Mouse (Mus musculus): ENCODE measurements around the gene Txlnb.
A peak's percentile ranks its signal among the peaks of the same experiment; 100 is the strongest.
"Not testable (repeated sequence)": the region's sequence is repeated elsewhere in the genome, so short reads cannot be mapped to it uniquely, and the experiment has no call there.

The Txlnb gene

DNA sequence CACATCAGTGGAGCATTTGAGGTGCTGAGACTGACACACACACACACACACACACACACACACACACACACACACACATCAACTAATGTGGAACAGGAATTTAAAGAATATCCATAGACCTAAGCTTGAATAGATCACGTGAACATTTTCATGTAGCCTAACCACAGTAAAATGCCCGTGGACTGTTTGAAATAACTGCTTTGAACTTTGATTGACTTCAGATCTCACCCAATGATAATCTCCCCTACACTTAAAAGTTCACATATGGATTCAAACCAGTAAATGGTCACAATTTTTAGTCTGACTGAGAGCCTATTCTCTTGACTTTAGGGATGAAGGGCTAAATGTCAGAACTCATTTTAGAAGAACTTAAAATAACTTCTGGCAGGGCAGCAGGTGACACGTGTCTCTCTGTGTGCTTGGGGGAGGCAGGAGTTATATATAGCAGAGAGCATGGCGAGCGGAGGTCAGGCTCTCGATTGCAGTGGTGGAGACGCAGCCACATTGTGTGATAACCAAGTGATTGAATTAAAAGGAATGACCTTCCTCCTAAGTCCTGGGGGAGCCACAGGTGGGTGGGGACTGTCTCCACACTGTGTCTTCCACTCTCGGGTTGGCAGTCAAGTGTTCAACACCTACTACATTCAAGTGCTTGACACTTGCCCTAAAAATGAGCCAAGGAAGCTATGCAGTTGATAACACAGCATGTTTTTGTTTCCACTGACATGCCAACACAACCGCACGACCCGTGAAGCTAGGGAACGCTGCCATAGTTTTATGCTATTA is 1.0 kb downstream of the Txlnb start:
- H3K36me3 ChIP-seq (ENCODE audit: insufficient read depth, low read length) = no peaks in the 10 kb centered on the region
- no peak overlapping the region for H3K4me3 ChIP-seq (replicated peaks; ENCODE audit: low read length)
- no peak for TF ChIP-seq CTCF (conservative IDR thresholded peaks at IDR 0.05; ENCODE audit: low read length)
- TF ChIP-seq POU5F1 (IDR thresholded peaks at IDR 0.05; ENCODE audit: borderline replicate concordance, low read length) = no peak
- no peak for TF ChIP-seq NANOG (IDR thresholded peaks at IDR 0.05; ENCODE audit: borderline replicate concordance, low read length)
- H3K4me1 ChIP-seq (replicated peaks; ENCODE audit: low read depth, low read length) = peaks cover 38% of the 10 kb centered on the region
- no peaks in the 10 kb centered on the region for H3K9me3 ChIP-seq (ENCODE audit: low read length)
- H3K27me3 ChIP-seq (ENCODE audit: insufficient read depth, low read length) = no peaks in the 10 kb centered on the region

DNA sequence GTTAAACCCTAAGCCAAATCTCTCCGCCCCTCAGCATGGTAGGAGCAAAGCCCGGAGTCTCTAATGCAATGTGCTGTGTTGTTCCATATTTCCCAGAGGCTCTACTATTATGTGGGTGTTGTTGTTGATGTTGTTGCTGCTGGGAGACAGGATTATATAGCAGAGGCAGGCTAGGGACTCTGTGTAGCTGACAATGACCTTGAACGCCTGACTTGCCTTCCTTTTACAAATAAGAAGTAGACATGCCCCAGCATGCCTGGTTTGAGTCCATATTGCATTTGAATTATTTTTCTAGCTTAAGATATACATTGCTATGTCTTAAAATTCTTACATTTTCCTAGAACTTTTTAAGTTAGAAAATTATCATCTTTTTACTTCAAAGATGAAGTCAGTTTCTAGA is 1.7 kb downstream of the Txlnb start:
- H3K4me1 ChIP-seq (replicated peaks; ENCODE audit: low read depth, low read length) = peaks cover 38% of the 10 kb centered on the region
- no peaks in the 10 kb centered on the region for H3K9me3 ChIP-seq (ENCODE audit: low read length)
- H3K27me3 ChIP-seq (ENCODE audit: insufficient read depth, low read length) = no peaks in the 10 kb centered on the region
- H3K4me3 ChIP-seq (replicated peaks; ENCODE audit: low read length) = no peak overlapping the region
- TF ChIP-seq NANOG (IDR thresholded peaks at IDR 0.05; ENCODE audit: borderline replicate concordance, low read length) = no peak
- no peak for TF ChIP-seq CTCF (conservative IDR thresholded peaks at IDR 0.05; ENCODE audit: low read length)
- no peak for TF ChIP-seq POU5F1 (IDR thresholded peaks at IDR 0.05; ENCODE audit: borderline replicate concordance, low read length)
- H3K36me3 ChIP-seq (ENCODE audit: insufficient read depth, low read length) = no peaks in the 10 kb centered on the region

DNA sequence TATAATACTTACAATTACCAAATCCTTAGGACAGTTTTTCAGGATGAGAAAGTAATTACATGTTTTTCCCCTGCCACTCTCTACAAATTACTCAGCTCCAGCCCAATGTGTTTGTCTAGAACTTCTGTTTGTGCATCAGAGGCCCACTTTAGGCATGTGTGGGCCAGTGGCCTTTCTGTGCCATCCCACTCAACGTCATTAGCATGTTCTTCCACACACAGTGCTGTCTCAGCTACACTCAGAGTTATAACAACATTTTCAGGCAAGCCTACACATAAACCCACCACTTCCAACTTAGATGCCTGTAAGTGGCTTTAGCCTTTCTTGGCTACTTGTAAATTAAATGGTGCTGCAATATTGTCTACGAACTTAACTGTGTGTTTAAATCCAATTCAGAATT is 5.8 kb downstream of the Txlnb start:
- no peaks in the 10 kb centered on the region for H3K27me3 ChIP-seq (ENCODE audit: insufficient read depth, low read length)
- H3K4me1 ChIP-seq (replicated peaks; ENCODE audit: low read depth, low read length) = peaks cover 17% of the 10 kb centered on the region
- TF ChIP-seq POU5F1 (IDR thresholded peaks at IDR 0.05; ENCODE audit: borderline replicate concordance, low read length) (no peak), CTCF (conservative IDR thresholded peaks at IDR 0.05; ENCODE audit: low read length) (no peak), NANOG (IDR thresholded peaks at IDR 0.05; ENCODE audit: borderline replicate concordance, low read length) (no peak)
- no peaks in the 10 kb centered on the region for H3K36me3 ChIP-seq (ENCODE audit: insufficient read depth, low read length)
- no peaks in the 10 kb centered on the region for H3K9me3 ChIP-seq (ENCODE audit: low read length)
- H3K4me3 ChIP-seq (replicated peaks; ENCODE audit: low read length) = no peak overlapping the region

DNA sequence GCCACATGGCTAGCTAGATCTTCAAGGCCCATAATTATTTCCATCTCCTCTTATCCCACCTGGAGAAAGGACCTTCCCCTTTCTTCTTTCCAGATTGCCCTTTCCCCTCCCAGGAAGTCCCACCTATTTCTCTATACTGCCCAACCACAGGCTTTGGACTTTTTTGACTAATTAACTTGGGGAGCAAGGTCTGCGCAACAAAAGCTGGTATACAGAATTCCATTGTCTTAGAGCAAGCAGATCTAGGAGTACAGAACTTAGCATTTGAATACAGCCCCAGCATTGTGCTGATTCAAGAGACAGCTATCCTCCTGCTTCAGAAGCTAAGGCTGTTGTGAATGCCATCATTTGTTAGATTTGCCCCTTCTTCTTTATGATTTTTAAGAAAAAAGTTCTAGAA is 12.5 kb downstream of the Txlnb start:
- H3K4me3 ChIP-seq (replicated peaks; ENCODE audit: low read length) = no peak overlapping the region
- no peaks in the 10 kb centered on the region for H3K9me3 ChIP-seq (ENCODE audit: low read length)
- no peaks in the 10 kb centered on the region for H3K27me3 ChIP-seq (ENCODE audit: insufficient read depth, low read length)
- peaks cover 30% of the 10 kb centered on the region for H3K4me1 ChIP-seq (replicated peaks; ENCODE audit: low read depth, low read length)
- TF ChIP-seq NANOG (IDR thresholded peaks at IDR 0.05; ENCODE audit: borderline replicate concordance, low read length) = no peak
- TF ChIP-seq CTCF (conservative IDR thresholded peaks at IDR 0.05; ENCODE audit: low read length) = no peak
- TF ChIP-seq POU5F1 (IDR thresholded peaks at IDR 0.05; ENCODE audit: borderline replicate concordance, low read length) = no peak
- no peaks in the 10 kb centered on the region for H3K36me3 ChIP-seq (ENCODE audit: insufficient read depth, low read length)

DNA sequence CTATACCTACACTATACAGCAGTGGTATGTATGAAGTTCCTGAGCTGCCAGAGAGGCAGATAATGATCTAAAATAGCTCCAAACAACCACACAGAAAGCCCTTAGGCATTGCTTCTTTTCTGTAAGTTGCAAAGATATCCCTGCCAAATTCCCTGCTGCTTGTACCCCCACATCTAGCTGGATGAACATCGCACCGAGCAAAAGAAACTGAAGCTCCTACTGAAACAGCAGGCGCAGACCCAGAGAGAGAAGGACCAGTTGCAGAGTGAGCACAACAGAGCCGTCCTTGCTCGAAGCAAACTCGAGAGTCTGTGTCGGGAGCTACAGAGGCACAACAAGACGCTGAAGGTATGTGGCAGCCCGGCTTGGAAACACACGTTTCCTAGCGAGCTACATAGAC is 19.0 kb downstream of the Txlnb start:
- H3K36me3 ChIP-seq (ENCODE audit: insufficient read depth, low read length) = no peaks in the 10 kb centered on the region
- no peak for TF ChIP-seq NANOG (IDR thresholded peaks at IDR 0.05; ENCODE audit: borderline replicate concordance, low read length)
- TF ChIP-seq CTCF (conservative IDR thresholded peaks at IDR 0.05; ENCODE audit: low read length) = no peak
- TF ChIP-seq POU5F1 (IDR thresholded peaks at IDR 0.05; ENCODE audit: borderline replicate concordance, low read length) = no peak
- H3K9me3 ChIP-seq (ENCODE audit: low read length) = peaks cover 24% of the 10 kb centered on the region
- H3K4me1 ChIP-seq (replicated peaks; ENCODE audit: low read depth, low read length) = peaks cover 9% of the 10 kb centered on the region
- H3K27me3 ChIP-seq (ENCODE audit: insufficient read depth, low read length) = no peaks in the 10 kb centered on the region
- no peak overlapping the region for H3K4me3 ChIP-seq (replicated peaks; ENCODE audit: low read length)

DNA sequence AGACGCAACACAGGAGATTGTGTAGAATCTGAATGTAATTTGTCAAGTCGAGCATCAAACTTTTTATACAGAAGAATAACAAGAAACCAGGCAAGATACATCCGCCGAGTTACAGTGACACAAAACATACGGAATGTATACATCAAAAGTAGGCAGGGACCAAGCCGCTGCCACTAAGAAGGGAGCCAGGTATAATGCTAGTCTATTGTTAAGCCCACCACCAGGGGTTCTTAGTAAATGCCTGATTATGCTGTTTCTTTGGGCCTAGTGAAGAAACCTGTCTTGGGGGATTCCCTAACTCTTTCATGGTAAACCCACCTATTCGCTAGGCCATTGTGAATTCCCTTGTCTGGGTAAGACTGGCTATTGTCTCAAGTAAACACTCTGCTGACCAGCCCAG is 24.4 kb downstream of the Txlnb start:
- peak; percentile 27; the same call in 1 of the 2 replicates for TF ChIP-seq NANOG (IDR thresholded peaks at IDR 0.05; ENCODE audit: borderline replicate concordance, low read length)
- H3K9me3 ChIP-seq (ENCODE audit: low read length) = peaks cover 29% of the 10 kb centered on the region
- not testable (repeated sequence) for H3K4me3 ChIP-seq (replicated peaks; ENCODE audit: low read length); H3K27me3 ChIP-seq (ENCODE audit: insufficient read depth, low read length); H3K36me3 ChIP-seq (ENCODE audit: insufficient read depth, low read length)
- peaks cover 13% of the 10 kb centered on the region for H3K4me1 ChIP-seq (replicated peaks; ENCODE audit: low read depth, low read length)

DNA sequence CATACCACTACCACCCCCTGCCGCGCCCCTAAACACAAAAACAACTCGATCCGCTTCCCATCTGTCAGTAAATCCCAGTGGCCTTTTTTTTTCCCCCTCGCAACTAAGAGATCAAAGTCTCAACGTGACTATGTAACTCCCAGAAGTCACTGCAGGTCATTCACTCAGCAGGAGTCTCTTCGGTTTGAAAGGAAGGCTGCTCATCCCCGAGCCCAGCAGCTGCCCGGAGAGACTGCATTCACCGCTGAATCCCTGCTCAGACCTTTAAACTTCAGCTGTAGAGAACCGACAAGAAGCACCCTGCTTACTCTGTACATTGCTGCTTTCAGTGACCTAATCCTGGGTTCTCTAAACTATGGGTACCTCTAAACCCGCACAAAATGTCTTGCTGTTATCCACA is 31.4 kb downstream of the Txlnb start:
- no peak for TF ChIP-seq NANOG (IDR thresholded peaks at IDR 0.05; ENCODE audit: borderline replicate concordance, low read length)
- TF ChIP-seq CTCF (conservative IDR thresholded peaks at IDR 0.05; ENCODE audit: low read length) = no peak
- TF ChIP-seq POU5F1 (IDR thresholded peaks at IDR 0.05; ENCODE audit: borderline replicate concordance, low read length) = no peak
- H3K9me3 ChIP-seq (ENCODE audit: low read length) = no peaks in the 10 kb centered on the region
- peak overlapping the region; percentile 29; the same call in 1 of the 2 replicates for H3K4me3 ChIP-seq (replicated peaks; ENCODE audit: low read length)
- 0 out of 2 replicates have a peak, but pooled peaks cover 2% of the 10 kb centered on the region for H3K27me3 ChIP-seq (ENCODE audit: insufficient read depth, low read length)
- peaks cover 21% of the 10 kb centered on the region for H3K4me1 ChIP-seq (replicated peaks; ENCODE audit: low read depth, low read length)
- no peaks in the 10 kb centered on the region for H3K36me3 ChIP-seq (ENCODE audit: insufficient read depth, low read length)

DNA sequence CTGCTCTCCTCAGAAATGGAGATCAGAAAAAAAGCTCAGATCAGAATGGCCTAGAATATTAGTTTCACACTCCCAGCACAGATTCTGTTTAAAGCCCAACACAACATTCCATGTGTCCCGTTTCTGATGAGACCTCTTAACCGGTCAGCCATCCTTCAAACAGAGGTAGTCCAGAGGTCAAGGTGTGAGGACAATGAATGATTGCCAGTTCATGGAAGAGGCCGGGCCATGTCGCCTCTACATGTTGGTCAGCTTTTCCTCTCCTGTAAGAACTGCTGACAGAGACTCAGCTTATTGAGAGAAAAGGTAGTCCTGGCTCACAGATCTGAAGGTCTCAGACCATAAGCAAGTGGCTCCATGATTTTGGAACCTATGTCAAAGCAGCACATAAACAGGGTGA is 33.2 kb downstream of the Txlnb start:
- H3K4me3 ChIP-seq (replicated peaks; ENCODE audit: low read length) = no peak overlapping the region

DNA sequence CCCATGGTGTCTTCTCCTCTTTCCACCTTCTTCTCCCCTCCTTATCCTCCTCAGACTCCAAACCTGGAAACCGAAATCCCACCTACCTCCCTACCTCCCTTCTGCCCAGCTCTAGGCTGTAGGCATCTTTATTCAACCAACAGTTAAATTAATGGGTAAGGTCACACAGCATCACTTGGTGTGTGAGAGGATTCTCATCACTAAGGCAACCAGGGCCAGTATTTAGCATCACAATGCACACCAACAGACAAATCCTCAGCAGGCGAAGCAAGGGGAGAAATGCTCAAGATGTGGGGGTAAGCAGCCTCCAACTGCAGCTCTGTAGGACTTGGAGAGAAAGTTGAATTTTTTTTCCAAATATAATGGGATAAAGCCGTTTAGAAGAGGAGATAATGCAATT is 35.0 kb downstream of the Txlnb start:
- 0 out of 2 replicates have a peak, but pooled peaks cover 2% of the 10 kb centered on the region for H3K27me3 ChIP-seq (ENCODE audit: insufficient read depth, low read length)
- H3K36me3 ChIP-seq (ENCODE audit: insufficient read depth, low read length) = no peaks in the 10 kb centered on the region
- H3K4me3 ChIP-seq (replicated peaks; ENCODE audit: low read length) = no peak overlapping the region
- H3K4me1 ChIP-seq (replicated peaks; ENCODE audit: low read depth, low read length) = peaks cover 21% of the 10 kb centered on the region
- no peak for TF ChIP-seq NANOG (IDR thresholded peaks at IDR 0.05; ENCODE audit: borderline replicate concordance, low read length)
- no peak for TF ChIP-seq POU5F1 (IDR thresholded peaks at IDR 0.05; ENCODE audit: borderline replicate concordance, low read length)
- TF ChIP-seq CTCF (conservative IDR thresholded peaks at IDR 0.05; ENCODE audit: low read length) = no peak
- H3K9me3 ChIP-seq (ENCODE audit: low read length) = no peaks in the 10 kb centered on the region

More for the DNA sequence above, 33.2 kb downstream of the Txlnb start:
- no peaks in the 10 kb centered on the region for H3K9me3 ChIP-seq (ENCODE audit: low read length)
- peaks cover 21% of the 10 kb centered on the region for H3K4me1 ChIP-seq (replicated peaks; ENCODE audit: low read depth, low read length)
- 0 out of 2 replicates have a peak, but pooled peaks cover 2% of the 10 kb centered on the region for H3K27me3 ChIP-seq (ENCODE audit: insufficient read depth, low read length)
- TF ChIP-seq NANOG (IDR thresholded peaks at IDR 0.05; ENCODE audit: borderline replicate concordance, low read length) (no peak), CTCF (conservative IDR thresholded peaks at IDR 0.05; ENCODE audit: low read length) (no peak), POU5F1 (IDR thresholded peaks at IDR 0.05; ENCODE audit: borderline replicate concordance, low read length) (no peak)
- H3K36me3 ChIP-seq (ENCODE audit: insufficient read depth, low read length) = no peaks in the 10 kb centered on the region
